Mouse (Mus musculus) lung, embryonic 16.5 days (tissue): Measurements from ENCODE around the gene Ctdsp2. TPM values are rescaled to one million over a fixed set of nuclear protein-coding genes. Genes with fewer than 3 reads are reported as not detected.
A peak's percentile ranks its signal among the peaks of the same experiment; 100 is the strongest.

Experiments used
- ATAC-seq: fragments of 200-750 bp; cut with Nextera tagmentation; 2 replicates; pipeline ENCODE4 v1.8.0; 2017; ENCODE audit warnings: low read depth, mild to moderate bottlenecking, moderate library complexity
- H3K27ac ChIP-seq: fragments of 300-500 bp; sonication (generic); 2 replicates; pipeline ENCODE4 v1.5.1; 2014; ENCODE audit warnings: mild to moderate bottlenecking, control low read depth, low read length
- H3K27me3 ChIP-seq: fragments of 300-500 bp; sonication (generic); 2 replicates; pipeline ENCODE4 v1.6.1; 2014; ENCODE audit warnings: low read depth, low read length, mixed read lengths; ENCODE audit not compliant: control insufficient read depth, insufficient read depth
- H3K36me3 ChIP-seq: fragments of 300-500 bp; sonication (generic); 2 replicates; pipeline ENCODE4 v1.6.1; 2014; ENCODE audit warnings: low read length; ENCODE audit not compliant: control insufficient read depth, insufficient read depth
- H3K4me1 ChIP-seq: fragments of 300-500 bp; sonication (generic); replicated peaks from 2 replicates; pipeline ENCODE4 v1.6.1; 2014; ENCODE audit warnings: low read length, mixed read lengths; ENCODE audit not compliant: control insufficient read depth, insufficient read depth
- H3K4me2 ChIP-seq: fragments of 300-500 bp; sonication (generic); 2 replicates; pipeline ENCODE4 v1.6.1; 2014; ENCODE audit warnings: low read depth, low read length, control low read depth
- H3K4me3 ChIP-seq: fragments of 300-500 bp; sonication (generic); 2 replicates; pipeline ENCODE4 v1.5.1; 2014; ENCODE audit warnings: mild to moderate bottlenecking, low read length, control low read depth
- H3K9ac ChIP-seq: fragments of 300-500 bp; sonication (generic); 2 replicates; pipeline ENCODE4 v1.6.1; 2014; ENCODE audit warnings: low read length, control low read depth
- H3K9me3 ChIP-seq: fragments of 300-500 bp; sonication (generic); 2 replicates; pipeline ENCODE4 v1.6.1; 2016; ENCODE audit warnings: low read length; ENCODE audit not compliant: control insufficient read depth
- whole genome bisulfite sequencing: fragments of 180-500 bp; shearing (Covaris S2); extraction: QIAGEN DNeasy Blood & Tissue Kit; methylation state at CpG from one replicate; pipeline ENCODE4 v1.1.7; 2014; 5-methylcytosine and 5-hydroxymethylcytosine counted together
- microRNA counts: library from miRNA; unstranded; fragments of <30 nt; microRNA quantifications from one replicate; lab custom pipeline; 2016
- microRNA-seq: library from miRNA; unstranded; fragments of <30 nt; microRNA quantifications from one replicate; pipeline ENCODE4, GENCODE M21; 2016
- polyA plus RNA-seq: library from polyadenylated mRNA; unstranded; fragments of >200 nt; fragmentation: Nextera tagmentation; extraction: Ambion mirVana; gene quantifications from 2 replicates; pipeline ENCODE4 v1.2.1, GENCODE M21; 2015

The Ctdsp2 gene
- polyA plus RNA-seq, 1 experiment from 2014 or later, result 66.2 TPM

- peaks cover 2% of the 10 kb centered on the region; the same call in 1 of the 2 replicates for H3K36me3 ChIP-seq
- under 1% methylated on average over 44 of the region's 44 CpGs for WGBS
- H3K9ac ChIP-seq, result peak overlapping the region; percentile 69
- no peaks in the 10 kb centered on the region; the same call in 1 of the 2 replicates for H3K27me3 ChIP-seq
- no peaks in the 10 kb centered on the region for H3K9me3 ChIP-seq
- ATAC-seq, result peak; percentile 91
- peak overlapping the region; percentile 62; the same call in 1 of the 2 replicates for H3K27ac ChIP-seq
- H3K4me1 ChIP-seq, result peaks cover 10% of the 10 kb centered on the region
- peak overlapping the region; percentile 84 for H3K4me2 ChIP-seq
- H3K4me3 ChIP-seq, result peak overlapping the region; percentile 90
Measured at GRCm38 (mm10) chr10:127041774-127042338, 63.3 kb downstream of the Ctdsp2 start.

- Histone ChIP-seq H3K4me2 (peak overlapping the region; percentile 84), H3K36me3 (peaks cover 2% of the 10 kb centered on the region; the same call in 1 of the 2 replicates), H3K9me3 (no peaks in the 10 kb centered on the region), H3K4me1 (peaks cover 10% of the 10 kb centered on the region), H3K27ac (peak overlapping the region; percentile 62; the same call in 1 of the 2 replicates), H3K27me3 (peaks cover 3% of the 10 kb centered on the region), H3K4me3 (peak overlapping the region; percentile 90), H3K9ac (peak overlapping the region; percentile 69)
- no peak for ATAC-seq
- 4% methylated on average over 5 of the region's 5 CpGs for WGBS
Measured at GRCm38 (mm10) chr10:127042468-127043115, 64.1 kb downstream of the Ctdsp2 start.

DNA sequence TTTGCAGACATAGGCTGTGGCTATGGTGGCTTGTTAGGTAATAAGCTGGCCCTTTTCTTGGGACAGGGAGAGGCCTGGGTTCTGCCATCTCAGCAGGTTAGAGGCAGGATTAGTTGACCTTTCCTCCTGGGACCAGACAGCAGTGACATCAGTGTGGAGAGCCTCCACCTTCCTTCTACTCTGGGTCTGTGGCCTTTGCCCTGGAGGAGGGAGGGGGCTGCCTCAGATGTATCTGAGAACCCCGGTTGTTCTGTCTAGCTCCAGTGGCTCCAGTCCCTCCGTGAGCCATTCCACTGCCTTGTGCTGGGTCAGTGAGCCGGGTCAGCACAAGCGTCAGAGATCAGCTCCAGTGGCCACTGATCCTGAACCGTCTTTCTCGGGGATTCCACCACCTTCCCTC lies 64.7 kb downstream of the Ctdsp2 start:
- Histone ChIP-seq H3K27ac (no peak overlapping the region), H3K9me3 (no peaks in the 10 kb centered on the region), H3K27me3 (peaks cover 9% of the 10 kb centered on the region), H3K4me1 (peaks cover 10% of the 10 kb centered on the region), H3K36me3 (peaks cover 2% of the 10 kb centered on the region; the same call in 1 of the 2 replicates), H3K4me3 (no peak overlapping the region), H3K4me2 (no peak overlapping the region; the same call in 1 of the 2 replicates), H3K9ac (no peak overlapping the region)
- no peak for ATAC-seq
- 90% methylated on average over 6 of the region's 6 CpGs for WGBS

DNA sequence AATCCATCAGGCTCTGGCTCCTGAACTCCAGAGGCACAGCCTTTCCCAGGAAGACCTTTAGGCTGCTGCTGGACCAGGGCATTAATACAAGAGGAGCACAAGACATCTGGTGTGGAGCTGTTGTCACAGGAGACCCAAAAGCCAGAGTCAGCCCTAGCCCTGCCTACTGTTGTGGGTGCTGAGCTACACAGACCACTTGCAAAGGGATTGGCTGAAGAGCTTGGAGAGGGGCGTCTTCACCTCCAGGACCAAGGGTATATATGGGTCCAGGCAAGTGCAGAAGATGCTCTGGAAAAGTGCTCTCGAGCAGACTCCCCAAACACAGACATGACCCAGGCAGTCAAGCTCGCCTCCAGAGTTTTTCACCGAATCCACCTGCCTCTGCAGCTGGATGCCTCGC lies 69.4 kb downstream of the Ctdsp2 start, which contains the start of gene Cyp27b1:
TSS of gene Cyp27b1 (plus strand) at position 297 of the 400 bp plus-strand sequence.
- peaks cover 2% of the 10 kb centered on the region; the same call in 1 of the 2 replicates for H3K36me3 ChIP-seq
- H3K9ac ChIP-seq, result no peak within 1 kb of the TSS
- no peak for ATAC-seq
- peaks cover 46% of the 10 kb centered on the region for H3K27me3 ChIP-seq
- H3K4me2 ChIP-seq, result peak within 1 kb of the TSS; percentile 34
- no peaks in the 10 kb centered on the region for H3K9me3 ChIP-seq
- H3K4me1 ChIP-seq, result peaks cover 3% of the 10 kb centered on the region
- 32% methylated on average over 5 of the region's 5 CpGs for WGBS
- no peak within 1 kb of the TSS for H3K27ac ChIP-seq
- peak within 1 kb of the TSS; percentile 21 for H3K4me3 ChIP-seq

DNA sequence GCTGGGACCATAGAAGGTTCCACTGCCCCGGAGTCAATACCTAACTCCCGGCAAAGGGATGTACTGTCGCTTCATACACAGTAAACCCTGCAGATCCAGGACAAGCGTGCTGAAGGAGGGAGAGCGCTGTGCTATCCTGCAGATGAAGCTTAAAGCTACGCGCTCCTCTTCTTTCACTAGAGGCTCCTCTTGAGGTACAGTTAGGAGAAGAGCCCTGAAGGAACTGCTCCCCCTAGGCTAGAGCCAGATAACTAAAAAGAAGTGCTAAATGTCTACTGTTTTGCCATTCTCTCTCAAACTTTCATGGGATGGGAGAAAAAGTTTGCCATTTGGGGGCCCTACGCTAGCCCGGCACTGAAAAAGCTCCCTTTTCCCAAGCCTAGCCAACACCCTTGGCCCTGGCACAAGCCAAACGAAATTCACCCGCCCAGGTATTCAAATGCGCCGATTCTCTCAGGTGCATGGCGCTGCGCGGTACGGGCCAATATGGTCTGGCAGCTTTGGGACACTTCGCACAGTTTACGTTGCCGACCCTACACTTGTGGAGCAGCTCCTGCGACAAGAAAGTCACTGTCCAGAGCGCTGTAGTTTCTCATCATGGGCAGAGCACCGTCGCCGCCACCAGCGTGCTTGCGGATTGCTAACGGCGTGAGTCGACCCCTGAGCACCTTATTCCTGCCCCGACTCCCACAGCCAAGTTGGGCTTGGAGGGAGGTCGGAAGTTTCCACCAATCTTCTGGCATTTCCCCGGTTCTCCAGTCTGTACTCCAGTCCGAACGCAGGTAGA lies 70.3 kb downstream of the Ctdsp2 start:
- Histone ChIP-seq H3K4me1 (peaks cover 2% of the 10 kb centered on the region; the same call in 1 of the 2 replicates), H3K9ac (no peak overlapping the region), H3K4me3 (peak overlapping the region; percentile 21), H3K27me3 (peaks cover 46% of the 10 kb centered on the region), H3K27ac (no peak overlapping the region), H3K4me2 (peak overlapping the region; percentile 34), H3K9me3 (no peaks in the 10 kb centered on the region), H3K36me3 (peaks cover 2% of the 10 kb centered on the region; the same call in 1 of the 2 replicates)
- no peak for ATAC-seq
- WGBS, result 6% methylated on average over 35 of the region's 35 CpGs

MicroRNAs within 50 kb of the gene (microRNA counts, 519-probe panel; counts per million panel counts)
- microRNA mmu-miR-26a (lab: Ali Mortazavi, UCI) (2,791 counts per million, percentile 51 among the panel's probes with 10 or more counts), microRNA mmu-miR-546 (lab: Ali Mortazavi, UCI) (not detected)

Small RNAs within 50 kb of the gene (microRNA-seq; reads per million reads assigned to microRNA genes)
- 64.8 reads per million, percentile 46 among the genes with 10 or more reads in this experiment for gene Mir26a-2
- not detected for gene Mir546

Other genes starting within 250 kb of the Ctdsp2 start
- 13.8 and 14.0 TPM in 2 replicates for gene Atp23, start 77.4 kb upstream of the Ctdsp2 start, polyA plus RNA-seq
- 0.20 and 0.33 TPM in 2 replicates for gene Avil, start 22.0 kb downstream of the Ctdsp2 start, polyA plus RNA-seq
- 69.3 and 71.6 TPM in 2 replicates for gene Tsfm, start 52.1 kb downstream of the Ctdsp2 start, polyA plus RNA-seq
- gene Mettl1, start 62.7 kb downstream of the Ctdsp2 start, polyA plus RNA-seq, result 37.5 and 39.9 TPM in 2 replicates
- 0.29 and 0.36 TPM in 2 replicates for gene Eef1akmt3, start 62.8 kb downstream of the Ctdsp2 start, polyA plus RNA-seq
- 0.11 and 0.38 TPM in 2 replicates for gene Cyp27b1, start 69.5 kb downstream of the Ctdsp2 start, polyA plus RNA-seq
- gene March9, start 81.5 kb downstream of the Ctdsp2 start, polyA plus RNA-seq, result 0.46 and 0.53 TPM in 2 replicates
- gene Cdk4, start 84.8 kb downstream of the Ctdsp2 start, polyA plus RNA-seq, result 1,550 and 1,646 TPM in 2 replicates
- gene Tspan31, start 91.5 kb downstream of the Ctdsp2 start, polyA plus RNA-seq, result 165 and 169 TPM in 2 replicates
- 0.04 and 0.58 TPM in 2 replicates for gene Agap2, start 96.6 kb downstream of the Ctdsp2 start, polyA plus RNA-seq
- gene Os9, start 142.4 kb downstream of the Ctdsp2 start, polyA plus RNA-seq, result 108 and 111 TPM in 2 replicates
- gene B4galnt1, start 186.5 kb downstream of the Ctdsp2 start, polyA plus RNA-seq, result 3.5 and 5.2 TPM in 2 replicates
- gene Slc26a10, start 201.9 kb downstream of the Ctdsp2 start, polyA plus RNA-seq, result 0.88 and 1.1 TPM in 2 replicates
- 60.3 and 65.0 TPM in 2 replicates for gene Arhgef25, start 211.4 kb downstream of the Ctdsp2 start, polyA plus RNA-seq
- gene Dtx3, start 217.0 kb downstream of the Ctdsp2 start, polyA plus RNA-seq, result 72.9 and 74.8 TPM in 2 replicates
- 30.0 and 30.8 TPM in 2 replicates for gene Pip4k2c, start 232.9 kb downstream of the Ctdsp2 start, polyA plus RNA-seq